Comparison of ENCODE assay signal across 9 mouse cellular contexts in genomic region chr6:87779174-87780165, GRCm38 (mm10). TPM values are rescaled to one million over a fixed set of nuclear protein-coding genes. Genes with fewer than 3 reads are reported as not detected.
DNase-seq lines count a peak whose midpoint lies in the region; ATAC-seq and TF ChIP-seq lines count a peak whose summit lies in the region.
"Had no signal": no experiment of that assay in that cellular context is flagged by ENCODE, and none has a peak within 500 bp of the region (broad histone marks: within the 10 kb centered on the region; RNA-seq: fewer than 3 reads in every experiment).

No protein-coding gene starts in this region.

- TF ChIP-seq CTCF in layer of hippocampus, adult 2 months (conservative IDR thresholded peaks at IDR 0.05): peak; percentile 55

- no peaks in the 10 kb centered on the region for H3K9me3 ChIP-seq in liver, embryonic 13.5 days (replicated peaks)

- H3K4me2 ChIP-seq in liver, embryonic 13.5 days: 0 out of 2 replicates have a peak overlapping the region, but pooled peaks have one; percentile 62

- H3K9ac ChIP-seq in liver, embryonic 13.5 days: peak overlapping the region; percentile 73

- no peak for ATAC-seq in liver, embryonic 13.5 days (ENCODE audit: low read depth)
- ATAC-seq: CD4-positive, CD25-positive, alpha-beta regulatory T cell, adult 4 months had no signal

- WGBS in liver, embryonic 13.5 days (ENCODE audit: insufficient replicate concordance): 87% methylated on average over 11 of the region's 11 CpGs

- H3K4me1 ChIP-seq in liver, embryonic 13.5 days (replicated peaks): peaks cover 53% of the 10 kb centered on the region

- DNase-seq in cerebellum, postnatal 25 days: peak; percentile 36 to 65
- no peak for DNase-seq in cerebellum, adult 9-11 months
- no peak for DNase-seq in layer of hippocampus, adult 2 months (ENCODE audit: low spot score in 2 of 2)
- DNase-seq in layer of hippocampus, postnatal 25 days (ENCODE audit: extremely low spot score in 1 of 2, low spot score in 1 of 2): no peak
- DNase-seq in A20 (ENCODE audit: low read depth, low spot score): peak; percentile 10
- no peak for DNase-seq in liver, embryonic 13.5 days
- DNase-seq in embryo, embryonic 10 days (ENCODE audit: low spot score): no peak
- no peak for DNase-seq in ovary, adult 18-20 months (ENCODE audit: low spot score)

- peaks cover 6% of the 10 kb centered on the region for H3K36me3 ChIP-seq in liver, embryonic 13.5 days

- no peak overlapping the region for H3K4me3 ChIP-seq in layer of hippocampus, adult 2 months
- no peak overlapping the region for H3K4me3 ChIP-seq in liver, embryonic 13.5 days (replicated peaks)

- no peaks in the 10 kb centered on the region for H3K27me3 ChIP-seq in liver, embryonic 13.5 days

- H3K27ac ChIP-seq in layer of hippocampus, adult 2 months: no peak overlapping the region
- peak overlapping the region; percentile 94 for H3K27ac ChIP-seq in liver, embryonic 13.5 days

RNA-seq across cellular contexts. Expression of gene Gp9, which starts 1.6 kb away (rescaled TPM):
- total RNA-seq in layer of hippocampus, adult 2 months (2021): 1 to 10 TPM in 1 of 2 experiments, under 1 TPM in 1; 0.98 to 1.2 TPM
- under 1 TPM; 0.42 to 0.74 TPM for total RNA-seq in layer of hippocampus, postnatal 25 days (2021)
- 32.7 and 35.6 TPM in 2 replicates for polyA plus RNA-seq in liver, embryonic 13.5 days (2015; fragmentation: Nextera tagmentation; extraction: Ambion mirVana)
- polyA plus RNA-seq: CD4-positive, CD25-positive, alpha-beta regulatory T cell, adult 4 months had no signal

RNA-seq across cellular contexts. Expression of gene Rab43, which starts 32.5 kb away (rescaled TPM):
- total RNA-seq in layer of hippocampus, adult 2 months (2021): 10 to 100 TPM; 10.7 to 15.5 TPM
- total RNA-seq in layer of hippocampus, postnatal 25 days (2021): 10 to 100 TPM; 15.4 to 18.3 TPM
- 20.6 and 24.1 TPM in 2 replicates for polyA plus RNA-seq in liver, embryonic 13.5 days (2015; fragmentation: Nextera tagmentation; extraction: Ambion mirVana)

RNA-seq across cellular contexts. Expression of gene Efcc1, which starts 48.8 kb away (rescaled TPM):
- total RNA-seq in layer of hippocampus, adult 2 months (2021): 1 to 10 TPM; 3.7 to 4.3 TPM
- total RNA-seq in layer of hippocampus, postnatal 25 days (2021): 1 to 10 TPM; 3.4 to 3.7 TPM
- polyA plus RNA-seq in liver, embryonic 13.5 days (2015; fragmentation: Nextera tagmentation; extraction: Ambion mirVana): 0.16 and 0.35 TPM in 2 replicates

RNA-seq across cellular contexts. Expression of gene Gm45140, which starts 56.1 kb away (rescaled TPM):
- total RNA-seq in layer of hippocampus, adult 2 months (2021): 1 to 10 TPM; 3.7 to 4.4 TPM
- 1 to 10 TPM; 1.0 to 2.3 TPM for total RNA-seq in layer of hippocampus, postnatal 25 days (2021)
- polyA plus RNA-seq in liver, embryonic 13.5 days (2015; fragmentation: Nextera tagmentation; extraction: Ambion mirVana): 3.5 and 5.8 TPM in 2 replicates

RNA-seq across cellular contexts. Expression of gene Isy1, which starts 59.1 kb away (rescaled TPM):
- total RNA-seq in layer of hippocampus, adult 2 months (2021): 10 to 100 TPM; 25.1 to 29.3 TPM
- total RNA-seq in layer of hippocampus, postnatal 25 days (2021): 10 to 100 TPM; 30.9 to 32.3 TPM
- 51.5 and 63.6 TPM in 2 replicates for polyA plus RNA-seq in liver, embryonic 13.5 days (2015; fragmentation: Nextera tagmentation; extraction: Ambion mirVana)

Comparison
In these comparisons a context has a peak if more than half of its experiments do, and no peak if none do; other contexts are left out.
1. DNase-seq: peak in cerebellum, postnatal 25 days (2 of 2) and A20 (single experiment); none in cerebellum, adult 9-11 months (single experiment), layer of hippocampus, adult 2 months (0 of 2), layer of hippocampus, postnatal 25 days (0 of 2), liver, embryonic 13.5 days (single experiment), embryo, embryonic 10 days (single experiment) and ovary, adult 18-20 months (single experiment).